Mouse (Mus musculus): ENCODE data around the gene Raver2. TPM values are rescaled to one million over a fixed set of nuclear protein-coding genes. Genes with fewer than 3 reads are reported as not detected.

Raver2 gene
- polyA plus RNA-seq, 1 experiment = not detected

GRCm38 (mm10) chr4:101176123-101176522, 107.3 kb downstream of the Raver2 start:
- TF ChIP-seq CTCF (IDR thresholded peaks at IDR 0.05; ENCODE audit: insufficient read depth, low read depth, low read length) (no peak), POLR2A (IDR thresholded peaks at IDR 0.05; ENCODE audit: insufficient read depth, low read depth, low read length) (no peak)
- Histone ChIP-seq H3K4me1 (ENCODE audit: control insufficient read depth, insufficient read depth, low read length) (peaks cover 2% of the 10 kb centered on the region; the same call in 1 of the 2 replicates), H3K4me3 (ENCODE audit: insufficient read depth, low read depth, low read length) (no peak overlapping the region), H3K27ac (ENCODE audit: insufficient read depth, low read depth, low read length) (no peak overlapping the region)
- WGBS = 83% methylated on average over 6 of the region's 6 CpGs

- WGBS = 94% methylated on average over 3 of the region's 3 CpGs
- Histone ChIP-seq H3K4me3 (ENCODE audit: insufficient read depth, low read depth, low read length) (no peak overlapping the region), H3K4me1 (ENCODE audit: control insufficient read depth, insufficient read depth, low read length) (peaks cover 4% of the 10 kb centered on the region; the same call in 1 of the 2 replicates), H3K27ac (ENCODE audit: insufficient read depth, low read depth, low read length) (no peak overlapping the region)
- TF ChIP-seq POLR2A (IDR thresholded peaks at IDR 0.05; ENCODE audit: insufficient read depth, low read depth, low read length) (no peak), CTCF (IDR thresholded peaks at IDR 0.05; ENCODE audit: insufficient read depth, low read depth, low read length) (no peak)
These were observed 109.0 kb downstream of the Raver2 start for GRCm38 (mm10) chr4:101177796-101178195.

- TF ChIP-seq CTCF (IDR thresholded peaks at IDR 0.05; ENCODE audit: insufficient read depth, low read depth, low read length) = no peak
- no peak for TF ChIP-seq POLR2A (IDR thresholded peaks at IDR 0.05; ENCODE audit: insufficient read depth, low read depth, low read length)
These were observed 110.3 kb downstream of the Raver2 start for GRCm38 (mm10) chr4:101179076-101179475.

DNA sequence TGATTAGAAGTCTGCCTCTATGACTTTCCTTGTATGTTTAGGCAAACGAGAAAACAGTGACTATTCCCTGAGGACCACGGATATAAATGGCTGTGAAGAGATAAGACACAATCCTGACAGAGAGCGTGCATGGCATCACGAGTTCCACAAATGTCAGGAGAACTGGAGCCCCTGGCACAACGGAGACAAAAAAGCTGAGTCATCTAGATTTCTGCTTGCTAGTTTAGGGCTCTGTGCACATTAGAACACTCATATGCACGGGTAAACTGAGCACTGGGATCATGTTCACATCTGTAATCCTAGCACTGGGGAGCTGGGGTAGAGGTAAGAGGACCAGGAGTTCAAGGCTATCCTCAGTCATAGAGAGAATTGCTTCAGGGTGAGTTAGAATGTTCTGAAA, 111.1 kb downstream of the Raver2 start:
- TF ChIP-seq POLR2A (IDR thresholded peaks at IDR 0.05; ENCODE audit: insufficient read depth, low read depth, low read length) (no peak), CTCF (IDR thresholded peaks at IDR 0.05; ENCODE audit: insufficient read depth, low read depth, low read length) (no peak)
- WGBS = 70% methylated on average over 6 of the region's 6 CpGs
- Histone ChIP-seq H3K27ac (ENCODE audit: insufficient read depth, low read depth, low read length) (no peak overlapping the region), H3K4me3 (ENCODE audit: insufficient read depth, low read depth, low read length) (no peak overlapping the region), H3K4me1 (ENCODE audit: control insufficient read depth, insufficient read depth, low read length) (peaks cover 2% of the 10 kb centered on the region; the same call in 1 of the 2 replicates)

More at GRCm38 (mm10) chr4:101179076-101179475, 110.3 kb downstream of the Raver2 start:
- 65% methylated on average over 5 of the region's 5 CpGs for WGBS
- H3K27ac ChIP-seq (ENCODE audit: insufficient read depth, low read depth, low read length) = no peak overlapping the region
- H3K4me1 ChIP-seq (ENCODE audit: control insufficient read depth, insufficient read depth, low read length) = peaks cover 2% of the 10 kb centered on the region; the same call in 1 of the 2 replicates
- H3K4me3 ChIP-seq (ENCODE audit: insufficient read depth, low read depth, low read length) = no peak overlapping the region

DNA sequence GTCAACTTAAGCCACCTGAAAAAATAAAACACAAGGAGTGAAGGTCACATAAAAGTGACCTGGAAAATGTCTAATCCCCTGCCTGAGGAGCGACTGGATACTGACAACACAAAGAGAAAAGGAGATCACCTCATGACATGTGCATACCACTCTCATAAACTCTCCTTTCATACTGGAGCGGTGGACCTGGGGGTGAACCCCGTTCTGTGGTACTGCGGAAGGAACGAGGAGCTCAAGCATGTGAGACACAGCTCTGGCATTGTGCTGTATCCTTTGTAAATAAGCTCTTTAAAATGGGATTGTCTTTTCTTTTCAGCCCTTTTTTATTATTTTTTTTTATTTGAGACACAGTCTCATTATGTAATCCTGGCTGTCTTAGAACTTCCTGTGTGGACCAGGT, 111.9 kb downstream of the Raver2 start:
- TF ChIP-seq POLR2A (IDR thresholded peaks at IDR 0.05; ENCODE audit: insufficient read depth, low read depth, low read length) = no peak
- TF ChIP-seq CTCF (IDR thresholded peaks at IDR 0.05; ENCODE audit: insufficient read depth, low read depth, low read length) = no peak
- WGBS = 80% methylated on average over 5 of the region's 5 CpGs
- Histone ChIP-seq H3K4me3 (ENCODE audit: insufficient read depth, low read depth, low read length) (no peak overlapping the region), H3K4me1 (ENCODE audit: control insufficient read depth, insufficient read depth, low read length) (peaks cover 2% of the 10 kb centered on the region; the same call in 1 of the 2 replicates), H3K27ac (ENCODE audit: insufficient read depth, low read depth, low read length) (no peak overlapping the region)

DNA sequence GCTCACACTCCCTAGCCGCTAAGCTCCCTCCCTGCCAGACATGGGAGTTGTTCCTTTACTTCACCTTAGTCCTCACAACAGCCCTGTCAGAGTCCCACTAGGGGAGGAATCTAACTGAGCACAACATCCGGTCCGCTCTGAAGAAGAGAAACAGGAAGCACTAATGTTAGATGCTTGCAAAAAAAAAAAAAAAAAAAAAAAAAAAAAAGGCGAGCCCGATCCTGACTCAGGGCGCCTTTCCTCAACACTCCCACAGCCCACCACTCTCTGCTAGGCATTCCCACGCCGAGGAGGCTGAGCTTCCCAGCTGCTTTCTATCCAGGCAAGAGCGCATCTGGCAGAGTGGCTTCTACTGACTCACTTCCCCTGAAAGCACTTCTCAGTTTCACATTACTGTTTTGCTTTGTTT, 113.8 kb downstream of the Raver2 start:
- TF ChIP-seq POLR2A (IDR thresholded peaks at IDR 0.05; ENCODE audit: insufficient read depth, low read depth, low read length) (no peak), CTCF (IDR thresholded peaks at IDR 0.05; ENCODE audit: insufficient read depth, low read depth, low read length) (no peak)
- no peak overlapping the region for H3K4me3 ChIP-seq (ENCODE audit: insufficient read depth, low read depth, low read length)
- peak overlapping the region; percentile 33; the same call in 1 of the 2 replicates for H3K27ac ChIP-seq (ENCODE audit: insufficient read depth, low read depth, low read length)
- WGBS = 40% methylated on average over 9 of the region's 9 CpGs
- peaks cover 2% of the 10 kb centered on the region; the same call in 1 of the 2 replicates for H3K4me1 ChIP-seq (ENCODE audit: control insufficient read depth, insufficient read depth, low read length)

- WGBS = 79% methylated on average over 3 of the region's 3 CpGs
- Histone ChIP-seq H3K4me3 (ENCODE audit: insufficient read depth, low read depth, low read length) (no peak overlapping the region), H3K27ac (ENCODE audit: insufficient read depth, low read depth, low read length) (no peak overlapping the region), H3K4me1 (ENCODE audit: control insufficient read depth, insufficient read depth, low read length) (peaks cover 5% of the 10 kb centered on the region; the same call in 1 of the 2 replicates)
- TF ChIP-seq POLR2A (IDR thresholded peaks at IDR 0.05; ENCODE audit: insufficient read depth, low read depth, low read length) = no peak
- no peak for TF ChIP-seq CTCF (IDR thresholded peaks at IDR 0.05; ENCODE audit: insufficient read depth, low read depth, low read length)
These were observed 116.4 kb downstream of the Raver2 start for GRCm38 (mm10) chr4:101185216-101185615.

DNA sequence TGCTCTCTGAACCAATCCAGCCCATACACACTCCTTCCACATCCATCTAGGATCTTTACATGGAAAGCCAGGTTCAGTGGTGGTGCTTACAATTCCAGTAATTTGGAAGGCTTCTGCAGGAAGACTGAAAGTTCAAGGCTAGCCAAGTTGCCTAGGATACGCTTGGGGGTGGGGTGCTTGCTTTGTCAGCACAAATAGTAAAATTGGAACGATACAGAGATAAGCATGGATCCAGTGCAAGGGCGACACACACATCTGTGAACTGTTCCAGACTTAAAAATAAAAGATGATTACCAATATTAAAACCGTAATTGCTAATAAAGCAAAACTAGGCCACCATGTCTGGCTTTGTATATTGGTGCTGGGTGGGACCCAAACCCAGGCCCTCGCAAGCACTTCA, 117.8 kb downstream of the Raver2 start:
- Histone ChIP-seq H3K4me1 (ENCODE audit: control insufficient read depth, insufficient read depth, low read length) (peaks cover 5% of the 10 kb centered on the region; the same call in 1 of the 2 replicates), H3K27ac (ENCODE audit: insufficient read depth, low read depth, low read length) (no peak overlapping the region), H3K4me3 (ENCODE audit: insufficient read depth, low read depth, low read length) (no peak overlapping the region)
- 66% methylated on average over 5 of the region's 5 CpGs for WGBS
- no peak for TF ChIP-seq POLR2A (IDR thresholded peaks at IDR 0.05; ENCODE audit: insufficient read depth, low read depth, low read length)

DNA sequence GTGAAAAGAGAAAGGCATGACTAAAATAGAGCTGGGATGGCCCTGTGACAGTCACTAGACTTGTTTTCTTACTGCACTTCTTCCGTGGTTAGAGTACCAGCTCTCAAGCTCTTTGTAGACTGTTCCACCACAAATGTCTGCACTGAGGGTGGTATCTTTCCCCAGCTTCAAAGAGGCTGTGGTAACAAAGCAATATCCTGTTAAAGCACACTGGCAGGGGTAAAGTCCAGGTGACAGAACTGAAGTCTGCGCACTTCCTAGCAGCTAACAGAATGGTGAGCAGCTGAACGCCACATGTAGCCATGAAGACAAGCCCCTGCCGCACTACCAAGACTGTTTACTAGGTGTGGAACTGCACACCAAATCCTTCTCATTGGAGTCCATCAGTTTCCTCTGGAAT, 118.6 kb downstream of the Raver2 start:
- Histone ChIP-seq H3K4me3 (ENCODE audit: insufficient read depth, low read depth, low read length) (no peak overlapping the region), H3K4me1 (ENCODE audit: control insufficient read depth, insufficient read depth, low read length) (peaks cover 5% of the 10 kb centered on the region; the same call in 1 of the 2 replicates), H3K27ac (ENCODE audit: insufficient read depth, low read depth, low read length) (no peak overlapping the region)
- TF ChIP-seq CTCF (IDR thresholded peaks at IDR 0.05; ENCODE audit: insufficient read depth, low read depth, low read length) (no peak), POLR2A (IDR thresholded peaks at IDR 0.05; ENCODE audit: insufficient read depth, low read depth, low read length) (no peak)
- 89% methylated on average over 4 of the region's 4 CpGs for WGBS
